Mouse (Mus musculus): Measurements from ENCODE around the gene Guf1. TPM values are rescaled to one million over a fixed set of nuclear protein-coding genes. Genes with fewer than 3 reads are reported as not detected.

The Guf1 gene
- polyA plus RNA-seq, 1 experiment from 2014 or later, result 35.3 TPM

DNA sequence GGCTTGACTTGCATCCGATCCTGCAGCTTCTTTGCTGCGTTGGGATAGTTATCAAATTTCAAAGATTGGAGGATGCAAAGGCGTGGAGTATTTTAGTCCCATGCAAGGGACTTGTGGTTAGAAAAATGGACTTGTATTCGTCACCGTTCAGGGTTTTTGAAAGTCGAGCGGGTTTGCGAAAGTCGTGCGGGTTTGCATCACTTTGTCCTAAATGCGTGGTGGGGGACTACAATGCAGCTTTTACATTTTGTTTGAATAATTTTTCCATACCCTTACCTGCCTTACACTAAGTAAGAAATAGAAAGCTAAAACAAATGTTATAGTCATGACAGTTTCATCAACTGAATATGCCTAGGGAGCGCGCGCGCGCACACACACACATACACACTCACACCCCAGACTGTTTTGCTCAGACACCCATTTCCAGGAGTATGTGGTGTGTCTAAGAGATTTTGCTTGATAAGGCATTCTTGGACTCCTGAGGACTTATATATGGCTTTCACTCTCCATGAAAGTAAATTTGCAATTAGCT lies 747 bp downstream of the Guf1 start:
- H3K9ac ChIP-seq (ENCODE audit: low read depth, low read length), result peak overlapping the region; percentile 96
- no peaks in the 10 kb centered on the region for H3K27me3 ChIP-seq (replicated peaks; ENCODE audit: control insufficient read depth, insufficient read depth, low read length)
- WGBS, result 10% methylated on average over 16 of the region's 16 CpGs
- H3K4me3 ChIP-seq (ENCODE audit: low read length), result peak overlapping the region; percentile 84
- no peaks in the 10 kb centered on the region for H3K36me3 ChIP-seq (ENCODE audit: control insufficient read depth, insufficient read depth, low read length)
- peak overlapping the region; percentile 59 for H3K4me2 ChIP-seq (ENCODE audit: low read depth, low read length)
- peak overlapping the region; percentile 81; the same call in 1 of the 2 replicates for H3K27ac ChIP-seq (ENCODE audit: low read length)
- H3K9me3 ChIP-seq (ENCODE audit: control insufficient read depth, low read length), result no peaks in the 10 kb centered on the region
- H3K4me1 ChIP-seq (ENCODE audit: control insufficient read depth, insufficient read depth, low read length), result no peaks in the 10 kb centered on the region
- ATAC-seq, result peak; percentile 21; the same call in 1 of the 2 replicates

DNA sequence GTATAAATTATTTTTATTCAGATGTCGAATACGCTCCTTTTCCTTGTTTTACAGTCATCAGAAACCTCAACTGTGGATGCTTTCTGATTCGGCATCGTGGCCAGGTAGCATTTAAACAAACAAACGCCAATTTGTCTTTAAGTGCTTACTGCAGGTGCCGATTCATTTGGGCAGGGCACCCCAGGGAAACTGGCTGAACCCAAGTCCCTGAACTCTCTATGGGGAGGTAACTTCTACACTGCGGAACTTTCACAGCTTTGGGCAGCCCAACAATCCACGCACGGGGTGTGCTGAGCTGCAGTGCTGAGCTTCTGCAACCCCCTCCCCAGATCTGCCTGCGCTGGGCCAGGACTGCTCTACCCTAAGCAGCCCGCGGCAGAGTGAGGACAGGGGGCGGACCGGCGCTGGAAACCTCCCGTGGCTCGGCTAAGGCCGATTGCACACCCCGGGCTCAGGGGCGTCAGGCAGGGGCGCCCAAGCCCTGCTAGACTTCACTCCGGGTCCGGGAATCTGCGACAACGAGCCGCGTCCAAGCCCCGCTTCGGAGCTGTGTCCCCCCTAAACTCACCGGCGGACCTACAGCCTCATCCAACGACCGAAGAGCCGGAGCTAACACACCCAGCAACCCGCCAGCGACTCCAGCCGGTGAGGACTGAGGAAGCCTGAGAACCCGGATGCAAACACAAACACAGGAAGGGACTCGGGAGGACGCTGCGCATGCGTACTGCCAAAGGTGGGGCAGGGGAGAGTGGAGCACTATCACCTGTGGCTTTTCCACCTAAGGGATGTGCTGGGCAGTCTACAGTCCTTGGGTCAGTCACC lies 35.1 kb downstream of the Guf1 start, which contains the start of gene Gnpda2:
Gnpda2 (minus strand) TSS at position 701 of the 822 bp plus-strand sequence.
- ATAC-seq, result peak; percentile 99
- Histone ChIP-seq H3K4me2 (ENCODE audit: low read depth, low read length) (peak within 1 kb of the TSS; percentile 77), H3K4me3 (ENCODE audit: low read length) (peak within 1 kb of the TSS; percentile 75), H3K27ac (ENCODE audit: low read length) (peak within 1 kb of the TSS; percentile 74), H3K36me3 (ENCODE audit: control insufficient read depth, insufficient read depth, low read length) (peaks cover 3% of the 10 kb centered on the region; the same call in 1 of the 2 replicates), H3K9me3 (ENCODE audit: control insufficient read depth, low read length) (no peaks in the 10 kb centered on the region), H3K27me3 (replicated peaks; ENCODE audit: control insufficient read depth, insufficient read depth, low read length) (no peaks in the 10 kb centered on the region), H3K9ac (ENCODE audit: low read depth, low read length) (peak within 1 kb of the TSS; percentile 92), H3K4me1 (ENCODE audit: control insufficient read depth, insufficient read depth, low read length) (peaks cover 5% of the 10 kb centered on the region; the same call in 1 of the 2 replicates)
- 3% methylated on average over 42 of the region's 42 CpGs for whole genome bisulfite sequencing

DNA sequence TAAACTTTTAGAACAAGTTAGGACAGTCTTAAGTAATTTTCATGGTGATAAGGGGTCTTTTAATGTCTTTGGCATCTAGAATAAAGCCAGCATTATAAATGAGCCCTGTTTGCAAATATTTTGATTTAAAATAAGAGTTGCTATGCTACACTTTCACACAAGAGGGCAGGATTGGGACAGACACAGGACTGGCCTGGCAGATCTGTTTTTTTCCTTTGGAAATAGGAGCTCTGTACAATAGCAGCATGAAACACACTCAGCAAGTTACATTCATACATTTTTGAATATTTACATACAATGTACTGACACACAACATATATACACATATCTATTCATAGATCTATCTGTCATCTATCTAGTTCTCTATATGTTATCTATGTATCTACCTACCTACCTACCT lies 44.3 kb downstream of the Guf1 start:
- no peaks in the 10 kb centered on the region for H3K9me3 ChIP-seq (ENCODE audit: control insufficient read depth, low read length)
- ATAC-seq, result no peak
- no peak overlapping the region for H3K4me3 ChIP-seq (ENCODE audit: low read length)

DNA sequence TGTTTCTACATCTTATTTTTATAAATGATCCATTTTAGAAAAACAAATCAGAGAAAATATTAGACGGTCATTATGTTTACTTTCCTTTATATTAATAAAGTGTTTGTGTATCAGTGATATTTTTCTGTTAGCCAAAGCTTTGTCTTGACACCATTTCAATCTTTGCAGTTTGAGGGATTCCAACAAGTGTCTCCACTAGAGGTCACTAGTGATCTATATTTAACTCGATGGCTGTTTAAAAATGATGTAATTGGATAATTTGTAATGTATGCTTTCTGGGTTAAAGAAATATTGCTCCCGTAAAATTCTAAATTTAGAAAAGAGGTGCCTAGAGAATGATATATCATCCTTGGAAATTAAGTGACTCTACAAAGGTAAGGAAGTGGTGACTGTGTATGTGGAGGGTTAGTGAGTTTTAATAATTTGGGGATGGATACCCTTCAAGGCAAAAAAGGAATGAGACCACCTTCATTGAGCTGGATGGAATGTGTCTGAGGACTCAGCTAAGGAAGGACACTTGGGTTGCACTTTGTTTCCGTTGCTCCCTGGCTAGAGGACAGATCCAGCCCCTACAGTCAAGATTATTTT lies 56.6 kb downstream of the Guf1 start:
- 12% methylated on average over 4 of the region's 4 CpGs for WGBS
- Histone ChIP-seq H3K4me1 (ENCODE audit: control insufficient read depth, insufficient read depth, low read length) (no peaks in the 10 kb centered on the region), H3K27me3 (replicated peaks; ENCODE audit: control insufficient read depth, insufficient read depth, low read length) (no peaks in the 10 kb centered on the region), H3K27ac (ENCODE audit: low read length) (no peak overlapping the region), H3K4me3 (ENCODE audit: low read length) (no peak overlapping the region), H3K9ac (ENCODE audit: low read depth, low read length) (no peak overlapping the region), H3K36me3 (ENCODE audit: control insufficient read depth, insufficient read depth, low read length) (no peaks in the 10 kb centered on the region), H3K9me3 (ENCODE audit: control insufficient read depth, low read length) (no peaks in the 10 kb centered on the region), H3K4me2 (ENCODE audit: low read depth, low read length) (no peak overlapping the region)
- no peak for ATAC-seq

More for the DNA sequence above, 44.3 kb downstream of the Guf1 start:
- Histone ChIP-seq H3K36me3 (ENCODE audit: control insufficient read depth, insufficient read depth, low read length) (no peaks in the 10 kb centered on the region), H3K4me2 (ENCODE audit: low read depth, low read length) (no peak overlapping the region), H3K27me3 (replicated peaks; ENCODE audit: control insufficient read depth, insufficient read depth, low read length) (no peaks in the 10 kb centered on the region; the same call in 1 of the 2 replicates), H3K4me1 (ENCODE audit: control insufficient read depth, insufficient read depth, low read length) (no peaks in the 10 kb centered on the region), H3K9ac (ENCODE audit: low read depth, low read length) (no peak overlapping the region), H3K27ac (ENCODE audit: low read length) (no peak overlapping the region)

DNA sequence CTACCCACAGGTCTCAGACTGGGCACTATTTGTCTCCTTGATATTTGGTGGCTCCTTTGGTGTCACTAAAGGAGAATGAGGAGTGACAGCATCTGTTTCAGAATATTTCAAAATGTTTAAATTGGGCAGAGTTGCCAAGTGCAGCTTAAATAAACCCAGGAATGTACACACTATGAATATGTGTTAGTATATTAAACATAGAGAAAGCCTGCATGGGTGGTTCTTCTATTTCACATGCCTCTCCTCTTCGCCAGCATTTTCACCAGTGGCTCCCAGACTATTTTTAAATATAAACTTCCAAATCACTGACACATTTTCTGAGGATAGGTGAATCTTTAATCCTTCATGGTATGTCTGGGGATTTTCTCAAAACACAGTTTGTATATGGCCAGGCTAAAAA lies 64.2 kb downstream of the Guf1 start:
- Histone ChIP-seq H3K4me2 (ENCODE audit: low read depth, low read length) (no peak overlapping the region), H3K27me3 (replicated peaks; ENCODE audit: control insufficient read depth, insufficient read depth, low read length) (no peaks in the 10 kb centered on the region), H3K9ac (ENCODE audit: low read depth, low read length) (no peak overlapping the region), H3K9me3 (ENCODE audit: control insufficient read depth, low read length) (no peaks in the 10 kb centered on the region), H3K4me1 (ENCODE audit: control insufficient read depth, insufficient read depth, low read length) (no peaks in the 10 kb centered on the region), H3K4me3 (ENCODE audit: low read length) (no peak overlapping the region), H3K36me3 (ENCODE audit: control insufficient read depth, insufficient read depth, low read length) (no peaks in the 10 kb centered on the region), H3K27ac (ENCODE audit: low read length) (no peak overlapping the region)
- 31% methylated on average over 1 of the region's 1 CpGs for WGBS
- 0 out of 2 replicates have a peak, but pooled peaks have one; percentile 36 for ATAC-seq

Other genes starting within 250 kb of the Guf1 start
- 0.26 and 0.53 TPM in 2 replicates for gene Kctd8, start 215.2 kb upstream of the Guf1 start, polyA plus RNA-seq (2015; fragmentation: Nextera tagmentation; extraction: Ambion mirVana)
- not detected in 2 replicates for gene Yipf7, start 14.3 kb upstream of the Guf1 start, polyA plus RNA-seq (2015; fragmentation: Nextera tagmentation; extraction: Ambion mirVana)
- gene Gnpda2, start 35.4 kb downstream of the Guf1 start, polyA plus RNA-seq (2015; fragmentation: Nextera tagmentation; extraction: Ambion mirVana), result 35.7 and 35.8 TPM in 2 replicates